Mouse (Mus musculus): ENCODE measurements around the gene Dcaf17. TPM values are rescaled to one million over a fixed set of nuclear protein-coding genes. Genes with fewer than 3 reads are reported as not detected.
A peak's percentile ranks its signal among the peaks of the same experiment; 100 is the strongest.

Dcaf17 gene
- polyA plus RNA-seq, 1 experiment from 2014 or later: 43.3 TPM

- H3K27me3 ChIP-seq (replicated peaks; ENCODE audit: control insufficient read depth, insufficient read depth, low read length): no peaks in the 10 kb centered on the region
- 81% methylated on average over 6 of the region's 6 CpGs for WGBS
- ATAC-seq: no peak
These were observed 8.3 kb upstream of the Dcaf17 start for GRCm38 (mm10) chr2:71046751-71047320.

GRCm38 (mm10) chr2:71048896-71049295, 6.2 kb upstream of the Dcaf17 start:
- H3K9me3 ChIP-seq (ENCODE audit: control insufficient read depth, low read length): no peaks in the 10 kb centered on the region
- no peaks in the 10 kb centered on the region for H3K36me3 ChIP-seq (ENCODE audit: control insufficient read depth, insufficient read depth)
- 80% methylated on average over 12 of the region's 12 CpGs for WGBS
- no peak overlapping the region for H3K4me3 ChIP-seq (replicated peaks; ENCODE audit: low read length)
- H3K4me1 ChIP-seq (replicated peaks; ENCODE audit: control insufficient read depth, insufficient read depth, low read length): peaks cover 6% of the 10 kb centered on the region
- H3K4me2 ChIP-seq (ENCODE audit: low read length): no peak overlapping the region
- no peak for ATAC-seq
- no peaks in the 10 kb centered on the region for H3K27me3 ChIP-seq (replicated peaks; ENCODE audit: control insufficient read depth, insufficient read depth, low read length)
- no peak overlapping the region for H3K27ac ChIP-seq (ENCODE audit: low read length)
- H3K9ac ChIP-seq (replicated peaks; ENCODE audit: low read depth, low read length): no peak overlapping the region

More at GRCm38 (mm10) chr2:71046751-71047320, 8.3 kb upstream of the Dcaf17 start:
- Histone ChIP-seq H3K4me1 (replicated peaks; ENCODE audit: control insufficient read depth, insufficient read depth, low read length) (peaks cover 2% of the 10 kb centered on the region; the same call in 1 of the 2 replicates), H3K4me2 (ENCODE audit: low read length) (no peak overlapping the region), H3K27ac (ENCODE audit: low read length) (no peak overlapping the region), H3K4me3 (replicated peaks; ENCODE audit: low read length) (no peak overlapping the region), H3K36me3 (ENCODE audit: control insufficient read depth, insufficient read depth) (no peaks in the 10 kb centered on the region), H3K9me3 (ENCODE audit: control insufficient read depth, low read length) (no peaks in the 10 kb centered on the region), H3K9ac (replicated peaks; ENCODE audit: low read depth, low read length) (no peak overlapping the region)

DNA sequence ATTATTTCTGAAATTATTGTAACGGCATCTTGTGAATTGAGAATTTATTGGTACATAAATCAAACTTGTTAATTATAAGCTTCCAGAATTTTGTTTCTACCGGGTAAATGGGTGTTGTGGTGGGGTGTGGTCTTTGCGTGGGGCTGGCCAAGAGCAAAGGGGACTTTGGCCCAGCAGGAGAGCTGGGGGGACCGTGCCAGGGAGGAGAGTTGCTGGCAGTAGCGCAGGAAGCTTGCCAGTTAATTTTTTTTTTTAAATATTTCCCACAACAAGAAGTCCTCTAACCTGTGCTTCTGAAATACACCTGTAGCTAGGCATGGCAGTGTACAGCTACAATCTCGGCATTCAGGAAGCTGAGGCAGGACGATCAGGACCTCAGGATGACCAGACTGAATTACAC, 4.6 kb upstream of the Dcaf17 start:
- peaks cover 14% of the 10 kb centered on the region for H3K4me1 ChIP-seq (replicated peaks; ENCODE audit: control insufficient read depth, insufficient read depth, low read length)
- no peak overlapping the region for H3K4me2 ChIP-seq (ENCODE audit: low read length)
- no peaks in the 10 kb centered on the region for H3K27me3 ChIP-seq (replicated peaks; ENCODE audit: control insufficient read depth, insufficient read depth, low read length)
- no peak overlapping the region for H3K4me3 ChIP-seq (replicated peaks; ENCODE audit: low read length)
- no peak for ATAC-seq
- H3K27ac ChIP-seq (ENCODE audit: low read length): no peak overlapping the region
- no peak overlapping the region for H3K9ac ChIP-seq (replicated peaks; ENCODE audit: low read depth, low read length)
- H3K9me3 ChIP-seq (ENCODE audit: control insufficient read depth, low read length): no peaks in the 10 kb centered on the region
- WGBS: 87% methylated on average over 7 of the region's 7 CpGs
- H3K36me3 ChIP-seq (ENCODE audit: control insufficient read depth, insufficient read depth): no peaks in the 10 kb centered on the region

GRCm38 (mm10) chr2:71054716-71055115, 412 bp upstream of the Dcaf17 start:
- Histone ChIP-seq H3K27me3 (replicated peaks; ENCODE audit: control insufficient read depth, insufficient read depth, low read length) (no peaks in the 10 kb centered on the region), H3K9me3 (ENCODE audit: control insufficient read depth, low read length) (no peaks in the 10 kb centered on the region), H3K36me3 (ENCODE audit: control insufficient read depth, insufficient read depth) (peaks cover 5% of the 10 kb centered on the region), H3K4me1 (replicated peaks; ENCODE audit: control insufficient read depth, insufficient read depth, low read length) (peaks cover 14% of the 10 kb centered on the region), H3K9ac (replicated peaks; ENCODE audit: low read depth, low read length) (peak overlapping the region; percentile 84), H3K27ac (ENCODE audit: low read length) (peak overlapping the region; percentile 37), H3K4me2 (ENCODE audit: low read length) (peak overlapping the region; percentile 54), H3K4me3 (replicated peaks; ENCODE audit: low read length) (peak overlapping the region; percentile 70)
- no peak for ATAC-seq
- WGBS: 39% methylated on average over 9 of the region's 9 CpGs

DNA sequence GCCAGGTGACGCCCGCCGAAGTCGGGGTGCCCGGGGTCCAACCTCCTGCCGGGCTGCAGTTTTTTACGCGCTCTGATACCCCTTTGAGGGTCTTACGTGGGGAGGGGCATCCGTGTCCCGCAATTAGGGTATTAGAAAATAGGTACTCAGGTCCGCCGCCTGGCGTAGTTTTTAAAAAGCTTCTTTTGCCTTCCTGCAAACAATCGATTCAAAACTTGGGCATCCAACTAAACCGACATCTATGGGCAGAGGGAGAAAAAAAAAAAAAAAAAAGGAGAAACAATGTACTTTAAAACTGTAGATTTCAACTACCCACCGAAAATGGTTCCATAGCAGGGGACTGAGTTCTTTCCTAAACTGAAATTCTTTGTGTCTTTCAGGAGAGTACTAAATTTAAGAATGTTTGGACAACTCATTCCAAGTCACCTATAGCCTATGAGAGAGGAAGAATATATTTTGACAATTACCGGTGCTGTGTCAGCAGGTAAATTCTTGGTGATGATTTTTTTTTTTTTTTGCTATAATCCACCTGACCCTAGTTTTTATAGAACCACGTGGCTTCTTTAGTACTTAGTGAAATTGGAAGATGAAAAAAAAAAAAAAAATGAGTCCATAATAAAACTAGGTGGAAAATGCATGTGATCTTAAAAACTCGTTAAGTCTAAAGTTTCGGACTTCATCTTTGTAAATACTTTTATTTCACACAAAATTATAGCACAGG, 1.1 kb downstream of the Dcaf17 start:
- peak overlapping the region; percentile 70 for H3K4me3 ChIP-seq (replicated peaks; ENCODE audit: low read length)
- H3K4me2 ChIP-seq (ENCODE audit: low read length): peak overlapping the region; percentile 73
- no peak for ATAC-seq
- H3K9me3 ChIP-seq (ENCODE audit: control insufficient read depth, low read length): no peaks in the 10 kb centered on the region
- 12% methylated on average over 21 of the region's 21 CpGs for WGBS
- H3K9ac ChIP-seq (replicated peaks; ENCODE audit: low read depth, low read length): peak overlapping the region; percentile 84
- H3K36me3 ChIP-seq (ENCODE audit: control insufficient read depth, insufficient read depth): peaks cover 5% of the 10 kb centered on the region
- H3K27ac ChIP-seq (ENCODE audit: low read length): peak overlapping the region; percentile 95
- no peaks in the 10 kb centered on the region for H3K27me3 ChIP-seq (replicated peaks; ENCODE audit: control insufficient read depth, insufficient read depth, low read length)
- peaks cover 14% of the 10 kb centered on the region for H3K4me1 ChIP-seq (replicated peaks; ENCODE audit: control insufficient read depth, insufficient read depth, low read length)

DNA sequence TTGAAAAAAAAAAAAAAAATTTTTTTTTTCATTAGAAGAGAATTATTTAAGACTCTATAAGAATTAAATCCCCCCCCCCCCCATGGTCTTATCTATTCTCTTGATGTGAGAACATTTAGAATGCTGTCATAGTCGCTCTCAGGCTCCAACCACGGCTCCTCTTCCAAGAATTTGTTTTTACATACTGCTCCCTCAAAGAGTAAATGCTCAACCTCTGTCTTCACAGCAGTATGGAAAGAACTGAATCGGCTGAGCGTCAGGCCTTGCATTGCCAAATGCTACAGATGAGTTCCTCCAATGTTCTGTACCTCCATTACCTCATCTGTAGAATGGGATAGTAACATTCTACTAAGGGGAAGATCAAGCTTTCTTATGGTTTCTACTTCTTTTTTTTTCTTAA, 16.5 kb downstream of the Dcaf17 start:
- Histone ChIP-seq H3K4me1 (replicated peaks; ENCODE audit: control insufficient read depth, insufficient read depth, low read length) (no peaks in the 10 kb centered on the region), H3K9ac (replicated peaks; ENCODE audit: low read depth, low read length) (no peak overlapping the region), H3K4me3 (replicated peaks; ENCODE audit: low read length) (no peak overlapping the region), H3K36me3 (ENCODE audit: control insufficient read depth, insufficient read depth) (no peaks in the 10 kb centered on the region; the same call in 1 of the 2 replicates), H3K9me3 (ENCODE audit: control insufficient read depth, low read length) (no peaks in the 10 kb centered on the region), H3K27me3 (replicated peaks; ENCODE audit: control insufficient read depth, insufficient read depth, low read length) (no peaks in the 10 kb centered on the region), H3K27ac (ENCODE audit: low read length) (no peak overlapping the region), H3K4me2 (ENCODE audit: low read length) (no peak overlapping the region)
- 95% methylated on average over 4 of the region's 4 CpGs for WGBS
- no peak for ATAC-seq

- WGBS: 90% methylated on average over 3 of the region's 3 CpGs
- no peak overlapping the region for H3K4me2 ChIP-seq (ENCODE audit: low read length)
These were observed 18.2 kb downstream of the Dcaf17 start for GRCm38 (mm10) chr2:71073330-71073729.

DNA sequence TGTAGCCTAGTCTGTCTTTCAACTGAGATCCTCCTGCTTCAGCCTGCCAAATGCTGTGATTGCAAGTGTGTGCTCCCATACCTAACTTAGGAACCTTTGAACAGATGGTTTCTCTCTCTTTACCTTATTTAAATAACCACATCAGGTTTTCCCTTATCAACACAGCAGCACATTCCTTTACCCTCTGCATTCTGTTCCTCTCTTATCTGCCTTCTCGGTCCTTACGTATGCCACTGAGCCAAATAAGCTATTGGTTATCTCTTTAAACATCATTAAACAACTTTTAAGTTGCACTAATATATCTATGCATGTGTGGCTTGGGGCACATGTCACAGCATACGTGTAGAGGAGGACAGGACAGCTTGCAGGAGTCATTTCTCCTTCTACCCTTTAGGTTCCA, 18.7 kb downstream of the Dcaf17 start:
- H3K27me3 ChIP-seq (replicated peaks; ENCODE audit: control insufficient read depth, insufficient read depth, low read length): no peaks in the 10 kb centered on the region
- no peak overlapping the region for H3K4me2 ChIP-seq (ENCODE audit: low read length)
- H3K9ac ChIP-seq (replicated peaks; ENCODE audit: low read depth, low read length): no peak overlapping the region
- H3K36me3 ChIP-seq (ENCODE audit: control insufficient read depth, insufficient read depth): no peaks in the 10 kb centered on the region; the same call in 1 of the 2 replicates
- H3K4me3 ChIP-seq (replicated peaks; ENCODE audit: low read length): no peak overlapping the region
- no peak overlapping the region for H3K27ac ChIP-seq (ENCODE audit: low read length)
- no peaks in the 10 kb centered on the region for H3K9me3 ChIP-seq (ENCODE audit: control insufficient read depth, low read length)
- 94% methylated on average over 3 of the region's 3 CpGs for WGBS
- H3K4me1 ChIP-seq (replicated peaks; ENCODE audit: control insufficient read depth, insufficient read depth, low read length): no peaks in the 10 kb centered on the region
- ATAC-seq: no peak

More at GRCm38 (mm10) chr2:71073330-71073729, 18.2 kb downstream of the Dcaf17 start:
- Histone ChIP-seq H3K4me3 (replicated peaks; ENCODE audit: low read length) (no peak overlapping the region), H3K9ac (replicated peaks; ENCODE audit: low read depth, low read length) (no peak overlapping the region), H3K27me3 (replicated peaks; ENCODE audit: control insufficient read depth, insufficient read depth, low read length) (no peaks in the 10 kb centered on the region), H3K36me3 (ENCODE audit: control insufficient read depth, insufficient read depth) (no peaks in the 10 kb centered on the region; the same call in 1 of the 2 replicates), H3K27ac (ENCODE audit: low read length) (no peak overlapping the region), H3K9me3 (ENCODE audit: control insufficient read depth, low read length) (no peaks in the 10 kb centered on the region), H3K4me1 (replicated peaks; ENCODE audit: control insufficient read depth, insufficient read depth, low read length) (no peaks in the 10 kb centered on the region)
- ATAC-seq: no peak

DNA sequence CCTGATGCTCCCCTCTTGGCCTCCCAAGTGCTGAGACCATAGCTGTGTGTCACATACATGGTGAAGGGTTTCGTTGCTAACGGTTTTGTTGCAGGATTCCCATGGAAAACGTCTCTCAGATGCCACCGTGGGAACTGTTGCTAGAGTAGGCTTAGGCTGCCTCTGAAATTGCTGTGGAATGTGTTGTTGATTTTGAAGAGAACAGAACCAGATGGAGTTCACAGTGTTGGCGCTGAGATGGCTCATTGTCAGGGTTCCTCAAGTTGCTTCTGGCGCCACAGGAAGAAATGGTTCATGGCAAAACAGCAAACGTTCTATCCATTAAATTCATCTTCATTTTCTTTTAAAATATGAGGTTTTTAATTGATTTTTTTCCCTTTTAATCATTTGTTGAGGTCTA, 27.3 kb downstream of the Dcaf17 start:
- H3K27ac ChIP-seq (ENCODE audit: low read length): no peak overlapping the region
- WGBS: 91% methylated on average over 7 of the region's 7 CpGs
- H3K36me3 ChIP-seq (ENCODE audit: control insufficient read depth, insufficient read depth): peaks cover 14% of the 10 kb centered on the region
- H3K27me3 ChIP-seq (replicated peaks; ENCODE audit: control insufficient read depth, insufficient read depth, low read length): no peaks in the 10 kb centered on the region
- ATAC-seq: no peak
- H3K4me3 ChIP-seq (replicated peaks; ENCODE audit: low read length): no peak overlapping the region
- no peaks in the 10 kb centered on the region for H3K9me3 ChIP-seq (ENCODE audit: control insufficient read depth, low read length)
- no peak overlapping the region for H3K9ac ChIP-seq (replicated peaks; ENCODE audit: low read depth, low read length)
- H3K4me1 ChIP-seq (replicated peaks; ENCODE audit: control insufficient read depth, insufficient read depth, low read length): no peaks in the 10 kb centered on the region
- no peak overlapping the region for H3K4me2 ChIP-seq (ENCODE audit: low read length)

All from forebrain, embryonic 16.5 days (tissue).